Mouse (Mus musculus) ovary, postnatal 14 days (tissue): ENCODE data around the gene Ano1.

Source experiments
- DNase-seq: peaks from one replicate; pipeline ENCODE4 v3.0.0; 2022; ENCODE audit warnings: low spot score

The Ano1 gene

DNA sequence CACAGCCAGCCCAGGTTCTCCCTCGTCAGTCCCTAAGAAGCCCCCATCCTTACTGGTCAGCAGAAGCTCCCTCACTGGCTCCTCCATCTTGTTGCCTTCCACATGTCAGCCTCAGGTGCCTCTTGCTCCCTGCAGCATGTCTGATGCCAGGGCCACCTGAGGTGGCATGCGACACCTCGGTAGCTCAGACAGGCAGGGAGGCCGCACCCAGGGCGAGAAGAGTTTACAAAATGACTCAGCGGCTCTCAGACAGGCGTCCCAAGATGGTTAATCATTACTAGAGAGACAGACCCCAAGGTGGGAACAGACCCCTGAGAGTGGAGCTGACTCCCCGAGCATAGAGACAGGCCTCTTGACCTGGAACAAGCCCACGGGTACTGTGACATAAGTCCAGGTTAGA, at the start of gene Ano1:
TSS of gene Ano1 (minus strand) at position 142 of the 400 bp plus-strand sequence.
- no peak for DNase-seq

DNA sequence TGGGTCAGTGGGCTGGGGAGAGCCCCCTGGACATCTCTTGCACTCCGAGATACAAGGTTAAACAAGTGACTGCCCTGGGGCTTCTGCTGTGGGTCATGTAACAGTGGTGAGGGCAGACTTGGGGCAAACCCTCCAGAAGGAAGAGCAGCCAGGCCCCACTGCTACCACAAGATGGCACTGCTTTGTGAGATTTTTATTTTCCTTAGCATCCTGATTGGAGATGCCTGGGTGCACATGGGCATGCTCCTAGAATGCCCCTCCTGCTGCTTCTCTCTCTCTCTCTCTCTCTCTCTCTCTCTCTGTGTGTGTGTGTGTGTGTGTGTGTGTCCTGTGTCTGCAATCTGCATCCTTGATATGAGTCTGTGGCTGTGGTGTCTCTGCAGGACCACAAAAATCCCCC, 46.7 kb upstream of the Ano1 start:
- DNase-seq = no peak

DNA sequence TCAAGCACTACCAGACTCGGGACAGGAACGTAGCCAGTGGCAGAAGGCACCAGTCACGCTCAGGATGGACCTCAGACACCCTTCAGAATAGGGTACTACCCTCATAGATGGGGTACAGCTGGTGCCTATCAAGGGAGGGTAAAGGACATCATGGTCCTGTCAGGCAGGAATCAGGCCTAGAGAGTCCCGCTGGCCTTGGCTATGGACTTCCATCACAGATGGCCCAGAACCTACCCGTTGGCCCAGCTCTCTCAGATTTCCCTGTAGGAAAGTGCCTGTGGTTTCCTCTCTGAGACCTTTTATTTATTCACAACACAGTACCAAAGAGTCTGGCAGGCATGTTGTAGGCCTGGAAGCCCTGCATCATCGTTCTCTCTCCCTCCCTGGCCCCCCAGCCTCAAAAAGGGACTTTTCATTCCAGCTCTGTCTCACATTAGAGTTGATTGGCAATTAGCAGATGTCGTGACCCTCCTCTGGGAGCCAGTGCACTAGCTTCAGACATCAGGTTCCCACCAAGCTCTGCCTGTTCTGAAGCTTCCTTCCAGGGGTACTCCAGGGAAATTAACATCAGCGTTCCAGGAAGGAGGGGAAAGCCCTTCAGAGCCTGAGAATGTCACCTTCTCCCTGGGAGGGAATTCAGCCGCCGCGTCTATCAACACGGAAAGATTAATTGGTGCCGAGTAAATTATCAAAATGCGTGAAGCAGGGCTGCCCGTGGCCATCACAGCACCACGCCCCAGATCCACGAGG, 45.4 kb upstream of the Ano1 start:
- DNase-seq = no peak

DNA sequence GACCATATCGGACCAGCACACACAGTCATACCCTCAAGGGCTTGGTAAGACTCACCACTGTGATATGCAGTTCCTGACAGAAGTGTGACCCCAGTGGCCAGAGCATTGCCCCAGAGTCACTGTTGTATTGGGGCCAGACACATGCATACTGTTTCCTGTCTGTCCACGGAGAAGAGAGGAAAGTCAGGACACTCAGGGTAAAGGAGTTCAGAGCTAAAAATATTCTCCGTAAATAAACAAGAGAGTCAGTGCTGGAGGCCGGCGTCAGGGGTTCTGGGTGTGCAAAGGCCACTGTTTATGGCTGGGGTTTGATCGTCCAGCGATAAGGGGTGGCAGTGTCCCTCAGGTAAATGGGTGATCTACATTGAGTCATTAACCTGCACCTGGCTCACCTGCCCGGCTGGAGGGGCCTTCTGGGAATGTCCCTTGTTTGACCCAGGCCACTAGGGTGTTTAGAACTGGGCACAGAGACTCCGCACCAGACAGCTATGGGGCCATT, 44.3 kb upstream of the Ano1 start:
- DNase-seq = no peak

DNA sequence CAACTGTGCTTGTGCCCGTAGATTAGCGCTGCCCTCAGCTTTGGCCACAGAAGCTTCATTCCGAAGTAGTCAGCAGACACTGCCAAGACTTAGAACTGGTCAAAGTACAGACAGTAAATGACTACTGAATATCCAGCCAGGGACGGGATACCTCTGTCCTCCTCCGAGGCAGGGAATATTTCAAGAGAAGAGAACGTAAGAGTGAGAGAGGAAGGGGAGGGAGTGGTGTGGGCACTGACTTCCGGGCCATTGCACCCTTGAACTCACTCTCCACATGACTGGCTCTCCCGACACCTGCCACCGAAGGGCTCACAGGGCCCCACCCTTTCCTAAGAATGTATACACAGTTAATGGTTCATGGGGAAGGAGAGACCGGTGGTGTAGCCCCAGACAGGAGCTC, 41.5 kb upstream of the Ano1 start:
- no peak for DNase-seq

DNA sequence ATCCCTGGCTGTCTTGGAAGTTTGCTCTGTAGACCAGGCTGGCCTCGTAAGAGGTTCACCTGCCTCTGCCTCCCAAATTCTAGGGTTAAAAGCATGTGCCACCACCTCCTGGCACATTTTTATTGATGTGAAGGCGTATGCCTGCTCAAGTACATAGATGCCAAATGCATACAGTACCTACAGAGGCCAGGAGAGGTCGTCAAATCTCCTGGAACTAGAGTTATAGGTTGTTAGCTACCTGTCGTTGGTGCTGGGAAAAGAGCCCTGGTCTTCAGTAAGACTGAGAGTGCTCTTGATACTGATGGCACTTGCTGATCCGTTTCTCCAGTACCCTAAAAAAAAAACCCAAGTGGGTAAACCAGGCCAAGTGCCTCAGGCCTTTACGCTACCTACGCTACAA, 39.7 kb upstream of the Ano1 start:
- DNase-seq = no peak

DNA sequence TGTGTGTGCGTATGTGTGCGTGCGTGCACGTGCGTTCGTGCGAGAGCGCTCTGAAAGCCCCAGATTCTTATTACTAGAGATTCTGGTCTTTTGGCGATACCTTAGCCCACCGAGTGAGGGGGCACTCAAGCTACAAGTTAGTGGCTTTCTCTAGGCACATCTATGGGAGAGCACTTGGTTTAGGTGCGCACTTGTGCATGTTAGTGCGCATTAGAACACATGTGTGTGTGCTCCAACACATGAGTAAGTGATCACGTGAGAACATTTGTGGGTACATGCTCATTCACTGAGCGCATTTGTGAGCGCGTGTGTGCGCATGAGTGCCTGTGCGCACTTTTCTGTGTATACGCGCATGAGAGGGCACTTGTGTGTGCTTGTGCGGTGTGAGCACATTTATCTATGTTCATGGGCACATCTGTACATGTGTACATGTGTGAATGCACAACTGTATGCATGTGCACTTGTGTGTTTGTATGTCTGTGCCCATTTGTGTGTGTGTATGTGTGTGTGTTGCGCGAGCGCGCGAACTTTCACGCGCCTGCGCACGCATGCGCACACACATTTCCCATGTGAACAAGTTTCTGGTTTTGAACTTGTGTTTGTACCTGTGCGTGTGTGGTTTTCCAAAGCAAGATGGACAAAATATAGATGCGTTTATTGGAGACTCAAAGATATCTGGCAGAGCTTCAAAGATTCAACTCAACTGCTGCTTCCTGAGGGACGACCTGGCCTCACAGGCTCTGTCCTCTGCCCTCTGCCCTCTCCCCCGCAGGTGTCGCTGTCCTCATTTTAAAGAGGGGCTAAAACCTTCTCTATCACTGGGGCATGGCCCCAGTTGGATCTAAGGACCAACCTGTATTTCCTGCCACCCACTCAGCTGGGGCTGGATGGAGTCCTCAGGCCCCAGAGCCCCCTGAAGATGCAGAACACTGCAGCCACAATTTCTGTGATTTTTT, 38.1 kb upstream of the Ano1 start:
- no peak for DNase-seq

DNA sequence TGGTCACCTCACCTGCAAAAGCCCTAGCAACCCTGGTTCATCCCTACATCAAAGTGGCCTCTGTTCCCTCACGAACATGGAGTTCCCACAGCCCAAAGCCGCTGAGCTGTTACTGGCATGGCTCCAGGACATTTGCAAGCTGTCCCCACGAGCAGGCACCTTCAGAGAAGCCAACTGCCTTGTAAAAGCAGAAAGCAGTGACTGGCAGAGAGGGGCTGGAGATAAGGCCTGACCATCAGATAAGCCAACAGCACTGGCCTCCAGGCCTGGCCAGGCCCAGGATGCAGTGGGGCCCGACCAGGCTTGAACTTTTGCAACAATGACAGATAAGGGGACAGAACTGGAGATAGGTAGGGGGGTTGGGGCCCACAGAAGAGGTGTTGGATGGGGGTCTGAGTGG, 36.9 kb upstream of the Ano1 start:
- DNase-seq = no peak

DNA sequence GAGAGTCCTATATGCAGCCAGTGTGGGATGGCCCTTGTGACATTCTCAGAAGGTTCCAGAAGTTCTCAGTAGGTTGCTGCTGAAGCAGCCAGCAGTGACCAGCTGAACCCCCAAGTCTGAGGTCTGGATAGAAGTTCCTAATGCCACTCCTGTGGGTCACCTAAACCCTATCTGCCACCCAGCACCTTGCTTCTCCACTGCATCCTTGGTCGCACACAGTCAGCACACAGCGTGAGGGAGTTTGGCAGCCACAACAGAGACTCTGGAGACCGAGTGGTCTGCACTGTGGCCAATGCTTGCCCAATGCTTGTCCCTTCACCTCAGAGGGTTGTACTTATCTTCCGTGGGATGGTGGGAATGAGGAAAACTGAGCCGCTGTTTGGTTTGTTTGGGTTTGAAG, 35.7 kb upstream of the Ano1 start:
- DNase-seq = no peak

DNA sequence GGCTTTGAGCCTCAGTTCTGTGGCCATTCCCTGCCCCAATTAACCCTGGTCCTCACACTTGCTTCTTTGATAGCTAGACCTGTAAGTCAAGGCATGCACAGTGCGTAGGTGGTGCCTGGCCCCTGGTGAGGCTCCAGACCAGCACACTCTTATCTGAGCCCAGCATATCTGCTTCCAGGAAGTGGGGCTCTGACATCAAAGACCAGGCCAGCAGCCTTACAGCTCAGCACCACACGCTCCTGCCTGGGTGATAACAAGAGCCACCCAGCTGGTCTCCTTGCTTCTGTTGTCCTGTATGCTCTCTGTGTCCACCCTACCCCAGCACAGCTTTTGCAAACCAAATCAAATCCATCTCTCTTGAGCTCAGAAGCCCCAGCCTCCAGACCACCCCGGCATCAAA, 34.8 kb upstream of the Ano1 start:
- no peak for DNase-seq

DNA sequence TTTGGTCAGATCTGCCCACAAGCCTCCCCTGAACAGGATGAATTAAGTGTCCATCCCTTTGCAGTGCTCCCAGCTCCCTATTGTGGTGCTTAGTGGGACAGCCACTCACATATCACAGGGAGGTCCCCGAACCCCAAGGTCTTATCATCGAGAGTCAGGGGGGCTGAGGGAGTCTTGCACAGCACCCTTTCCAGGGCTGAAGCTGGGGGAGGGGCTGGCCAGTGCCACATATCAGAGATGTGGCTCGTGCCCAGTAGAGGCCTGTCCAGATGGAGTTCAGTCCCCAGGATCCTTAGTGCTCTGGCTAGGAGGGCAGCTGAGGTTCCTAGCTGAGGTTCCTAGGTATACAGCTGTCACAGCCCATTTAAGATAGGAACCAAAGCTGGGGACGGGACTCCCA, 32.4 kb upstream of the Ano1 start:
- DNase-seq = no peak

DNA sequence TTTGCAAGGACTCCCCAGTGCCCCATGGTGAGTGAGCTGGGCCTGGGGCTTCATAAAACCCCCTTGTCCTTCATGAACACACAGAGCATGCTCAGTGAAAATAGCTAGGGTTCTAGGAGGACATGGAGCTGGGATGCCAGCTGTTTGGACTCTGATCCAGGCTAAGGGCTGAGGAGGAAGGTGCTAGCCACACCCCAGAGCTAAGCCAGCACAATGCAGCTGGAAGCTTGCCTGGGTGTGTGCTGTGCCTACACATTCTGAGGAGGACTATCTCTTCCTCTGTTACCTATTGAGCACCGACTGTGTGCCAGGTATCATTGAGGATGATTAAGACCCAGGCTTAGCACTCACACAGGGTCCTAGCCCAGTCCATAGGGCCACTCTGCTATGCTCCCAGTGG, 30.6 kb upstream of the Ano1 start:
- DNase-seq = no peak

DNA sequence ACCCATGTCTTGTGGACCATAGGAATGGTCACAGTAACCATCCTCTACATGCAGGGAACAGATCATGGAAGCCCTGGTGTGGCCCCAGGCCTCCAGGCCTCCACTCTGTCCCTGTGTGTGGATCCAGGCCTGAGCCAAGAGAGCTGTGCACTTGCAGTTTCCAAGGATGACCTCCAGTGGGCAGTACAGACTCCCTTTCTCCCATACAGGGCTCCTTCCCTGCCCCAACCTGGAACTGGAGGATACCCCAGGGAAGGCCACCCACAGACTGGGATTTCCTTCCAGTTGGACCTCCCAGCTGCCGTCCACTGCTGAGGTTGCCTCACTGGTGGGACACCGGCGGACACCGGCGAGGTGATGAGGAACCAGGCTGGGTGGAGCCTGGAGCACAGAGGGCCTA, 29.6 kb upstream of the Ano1 start:
- no peak for DNase-seq

DNA sequence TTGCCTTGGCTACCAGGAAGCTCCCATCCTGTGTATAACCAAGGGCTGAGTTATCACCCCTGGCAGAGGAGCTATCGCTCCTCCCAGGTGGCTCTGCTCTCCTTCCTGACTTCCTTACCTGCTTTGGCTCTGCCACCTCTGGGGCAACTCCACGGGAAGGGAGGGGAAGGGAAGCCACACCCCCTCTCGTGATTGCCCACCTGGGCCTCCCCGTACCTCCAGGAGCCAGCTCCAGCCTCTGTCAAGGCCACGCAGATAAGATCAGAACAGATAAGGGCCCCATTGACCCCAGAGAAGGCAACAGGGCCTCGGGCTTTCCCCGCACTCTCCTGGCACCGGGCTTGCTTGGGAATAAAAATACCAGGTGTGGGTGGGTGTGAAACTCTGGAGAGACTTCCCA, 28.4 kb upstream of the Ano1 start:
- no peak for DNase-seq

DNA sequence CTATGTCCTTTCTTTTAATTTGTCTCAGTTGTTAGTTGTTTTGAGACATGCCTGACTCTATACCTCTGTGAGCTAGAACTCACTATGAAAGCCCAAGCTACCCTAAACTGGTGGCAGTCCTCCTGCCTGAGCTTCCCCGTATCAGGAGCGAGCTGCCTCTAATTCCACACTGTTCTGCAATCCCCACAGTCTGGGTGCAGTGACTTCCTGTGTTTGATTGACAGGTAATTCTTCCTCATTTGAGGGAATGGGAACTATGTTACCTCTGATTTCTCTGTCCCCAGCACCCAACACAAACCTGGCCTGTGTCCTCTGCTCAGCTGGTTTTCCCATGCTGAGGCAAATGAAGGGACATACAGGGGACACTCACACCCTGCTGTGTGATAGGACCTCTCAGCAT, 27.9 kb upstream of the Ano1 start:
- DNase-seq = no peak

DNA sequence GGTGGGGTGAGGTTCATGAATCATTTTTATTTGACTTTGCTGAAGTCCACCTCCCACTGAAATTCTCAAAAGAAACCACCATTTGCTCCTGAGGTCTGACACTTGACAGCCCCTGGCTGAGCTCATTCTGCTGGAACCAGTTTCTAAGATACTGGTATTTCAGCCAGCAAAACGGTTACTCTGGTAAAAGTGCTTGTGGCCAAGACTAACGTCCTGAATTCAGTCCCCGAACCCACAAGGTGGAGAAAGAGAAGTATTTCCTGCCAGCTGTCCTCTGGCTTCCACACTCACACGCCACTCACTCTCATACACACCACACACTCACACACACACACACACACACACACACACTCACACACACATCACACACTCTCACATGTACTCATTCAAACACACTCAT, 26.0 kb upstream of the Ano1 start:
- no peak for DNase-seq

DNA sequence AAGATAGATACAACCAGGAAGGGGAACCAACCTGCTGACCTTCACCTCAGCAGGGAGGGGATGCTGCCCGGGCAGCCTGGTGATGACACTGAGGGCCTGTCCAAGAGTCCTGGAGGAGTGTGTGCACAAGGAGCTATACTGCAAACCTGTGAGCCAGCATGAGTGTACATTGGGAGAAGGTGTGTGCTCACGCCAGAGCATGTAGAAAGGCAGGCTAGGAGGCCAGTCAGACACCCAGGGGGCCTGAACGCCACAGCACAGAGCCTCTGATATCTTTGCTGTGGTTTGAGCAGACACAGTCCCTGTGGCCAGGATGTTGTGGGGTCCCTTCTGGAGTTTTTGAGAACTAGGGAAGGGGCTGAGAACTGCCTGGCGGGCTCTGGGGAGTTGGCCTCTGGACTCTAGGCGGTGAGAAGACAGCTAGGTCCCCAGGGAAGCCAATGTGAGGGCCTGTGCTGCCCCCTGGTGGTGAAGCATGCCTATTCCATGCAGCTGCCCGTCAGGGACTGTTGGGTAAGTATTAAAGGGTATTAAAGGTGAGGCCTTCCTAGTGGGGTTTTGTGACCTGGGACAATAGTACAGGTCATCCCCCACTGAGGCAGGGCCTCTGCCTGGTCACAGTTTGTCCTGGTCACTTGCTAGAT, 24.2 kb upstream of the Ano1 start:
- DNase-seq = peak; percentile 93

DNA sequence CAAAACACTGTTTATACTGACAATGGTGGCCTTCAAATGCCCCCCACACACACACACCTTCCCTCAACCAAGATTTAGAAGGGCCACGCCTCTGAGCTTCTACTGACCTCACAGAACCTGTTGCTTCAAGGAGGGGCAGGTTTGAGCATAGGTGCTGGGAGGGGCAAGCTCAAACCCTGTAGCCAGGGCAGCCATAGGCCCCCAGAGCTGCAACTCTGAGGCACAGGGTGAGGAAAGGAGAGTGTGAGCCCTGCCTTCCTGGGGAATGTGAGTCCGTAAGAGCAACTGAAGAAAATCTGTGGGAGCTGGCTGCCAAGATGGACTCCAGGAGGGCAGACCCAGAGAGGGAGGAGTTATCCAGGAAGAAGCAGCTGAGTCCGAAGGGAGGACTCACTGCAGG, 23.4 kb upstream of the Ano1 start:
- DNase-seq = no peak

DNA sequence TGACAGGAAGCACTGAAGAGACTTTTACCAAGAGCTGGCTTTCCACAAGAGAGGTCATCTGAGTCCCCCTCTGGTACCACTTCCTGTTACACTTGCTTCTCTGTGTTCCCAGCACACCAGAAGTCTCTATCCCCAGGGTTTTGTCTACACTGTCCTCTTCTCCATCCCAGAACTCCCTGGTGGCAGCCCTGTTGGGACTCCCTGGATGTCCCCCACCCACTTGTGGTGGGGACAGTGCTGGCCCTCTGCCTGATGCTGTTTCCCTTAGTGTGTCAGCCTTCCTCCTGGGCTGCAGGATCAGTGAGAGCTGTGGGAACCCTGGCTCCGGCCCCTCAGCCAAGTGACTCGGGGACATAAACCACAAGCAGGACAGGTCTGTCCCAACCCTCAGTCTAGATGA, 22.5 kb upstream of the Ano1 start:
- DNase-seq = no peak

DNA sequence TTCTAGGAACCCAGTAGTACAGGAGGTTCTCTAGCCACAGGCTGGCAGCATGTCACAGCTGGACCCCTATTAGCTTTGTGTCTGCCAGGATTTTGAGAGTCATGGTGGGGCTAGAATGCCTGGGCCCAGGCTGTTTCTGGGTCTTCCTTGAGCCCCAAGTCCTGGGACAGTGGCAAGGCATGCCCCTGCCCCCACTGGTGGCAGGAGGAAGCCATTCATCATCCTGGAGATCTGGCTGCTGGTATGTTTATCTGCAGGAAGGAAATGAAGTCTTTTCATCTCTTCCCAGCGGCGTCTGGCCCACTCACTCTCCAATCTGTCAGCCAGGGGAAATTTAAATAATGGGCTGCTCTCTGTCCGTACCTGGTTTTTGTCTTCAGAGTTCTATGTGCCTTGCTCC, 18.3 kb upstream of the Ano1 start:
- no peak for DNase-seq

DNA sequence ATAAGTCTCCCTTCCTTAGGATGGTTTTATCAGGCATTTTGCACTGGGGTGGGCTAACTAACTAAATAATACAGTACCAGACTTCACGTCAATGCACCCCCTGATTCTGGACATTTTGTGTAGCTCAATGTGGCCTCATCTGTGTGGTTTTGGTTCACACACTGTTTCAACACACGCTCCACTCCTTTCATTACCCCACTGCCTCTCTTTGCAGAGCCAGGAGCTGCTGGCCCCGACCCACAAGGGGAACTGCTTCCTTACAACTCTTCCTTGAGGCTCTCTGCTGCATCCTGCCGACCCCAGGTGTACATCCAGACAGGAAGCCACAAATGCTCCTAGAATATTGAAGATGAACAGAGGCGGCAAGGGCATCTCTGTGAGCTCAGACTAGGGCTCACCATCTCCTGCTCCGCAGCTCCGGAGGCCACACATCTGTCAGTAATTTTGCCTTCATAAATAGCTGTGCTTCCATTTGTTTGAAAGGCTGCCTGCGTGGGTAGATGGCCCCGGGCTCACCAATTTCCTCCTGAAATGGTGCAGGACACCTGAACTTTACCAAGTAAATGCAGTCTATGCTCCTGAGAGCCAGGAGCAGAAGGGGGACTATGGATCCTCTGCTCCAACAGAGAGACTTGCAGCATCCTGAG, 17.8 kb upstream of the Ano1 start:
- no peak for DNase-seq

DNA sequence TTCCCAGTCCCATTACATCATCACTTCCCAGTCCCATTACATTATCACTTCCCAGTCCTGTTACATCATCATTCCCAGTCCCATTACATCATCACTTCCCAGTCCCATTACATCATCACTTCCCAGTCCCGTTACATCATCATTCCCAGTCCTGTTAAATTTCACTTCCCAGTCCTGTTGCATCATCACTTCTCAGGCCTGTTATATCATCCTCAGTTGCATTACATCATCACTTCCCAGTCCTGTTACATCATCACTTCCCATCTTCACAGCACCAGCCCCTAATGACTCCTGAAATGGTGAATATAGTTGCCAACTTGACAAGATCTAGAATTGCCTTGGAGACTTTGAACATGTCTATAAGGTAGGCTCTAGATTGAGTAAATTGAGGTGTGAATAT, 17.1 kb upstream of the Ano1 start:
- DNase-seq = no peak
